Mouse (Mus musculus) ES-E14 (cell line): ENCODE measurements around the gene Spats2l.

Experiments used
- CHD2 ChIP-seq: IDR thresholded peaks from 2 replicates; pipeline ENCODE4 v1.6.1; 2014; ENCODE audit warnings: mild to moderate bottlenecking, low read depth, low read length, inconsistent platforms
- HCFC1 ChIP-seq: IDR thresholded peaks from 2 replicates; pipeline ENCODE4 v1.6.1; 2012; ENCODE audit warnings: low read length, inconsistent platforms, borderline replicate concordance; ENCODE audit not compliant: insufficient read depth
- MAFK ChIP-seq: IDR thresholded peaks from 2 replicates; pipeline ENCODE4 v1.6.1; 2014; ENCODE audit warnings: mild to moderate bottlenecking, low read depth, low read length, inconsistent platforms; ENCODE audit not compliant: insufficient read depth
- ZC3H11A ChIP-seq: IDR thresholded peaks from 2 replicates; pipeline ENCODE4 v1.6.1; 2012; ENCODE audit warnings: low read depth, mild to moderate bottlenecking, inconsistent platforms, low read length, borderline replicate concordance
- ZNF384 ChIP-seq: IDR thresholded peaks from 2 replicates; pipeline ENCODE4 v1.6.1; 2012; ENCODE audit warnings: low read depth, low read length, inconsistent platforms

GRCm38 (mm10) chr1:57953586-57954375 lies 179.8 kb downstream of the Spats2l start:
- TF ChIP-seq HCFC1, result no peak
- no peak for TF ChIP-seq ZNF384
- TF ChIP-seq CHD2, result no peak
- no peak for TF ChIP-seq ZC3H11A
- no peak for TF ChIP-seq MAFK
